Comparison of ENCODE assay signal across 10 mouse cellular contexts in genomic region chr6:114861591-114861990, GRCm38 (mm10).
DNase-seq lines count a peak whose midpoint lies in the region; ATAC-seq and TF ChIP-seq lines count a peak whose summit lies in the region.
"Had no signal": no experiment of that assay in that cellular context is flagged by ENCODE, and none has a peak within 500 bp of the region (broad histone marks: within the 10 kb centered on the region; RNA-seq: fewer than 3 reads in every experiment).

No protein-coding gene starts in this region.

- no peaks in the 10 kb centered on the region for H3K27me3 ChIP-seq in limb, embryonic 12.5 days
- no peaks in the 10 kb centered on the region for H3K27me3 ChIP-seq in limb, embryonic 10.5 days (ENCODE audit: low read depth, poor library complexity, severe bottlenecking)
- no peaks in the 10 kb centered on the region for H3K27me3 ChIP-seq in midbrain, postnatal 0 days (ENCODE audit: insufficient read depth, low read length)

- H3K4me3 ChIP-seq in limb, embryonic 12.5 days (replicated peaks) = no peak overlapping the region
- H3K4me3 ChIP-seq in limb, embryonic 10.5 days = no peak overlapping the region
- H3K4me3 ChIP-seq in midbrain, postnatal 0 days (ENCODE audit: low read depth, low read length) = no peak overlapping the region

- H3K9me3 ChIP-seq in limb, embryonic 12.5 days = no peaks in the 10 kb centered on the region
- H3K9me3 ChIP-seq in limb, embryonic 10.5 days (replicated peaks) = no peaks in the 10 kb centered on the region
- no peaks in the 10 kb centered on the region for H3K9me3 ChIP-seq in midbrain, postnatal 0 days (ENCODE audit: low read length)

- intact Hi-C loops in left cerebral cortex, postnatal 10 days (cut with DNase I) = no loop called here

- H3K36me3 ChIP-seq in limb, embryonic 12.5 days = peaks cover 65% of the 10 kb centered on the region
- peaks cover 65% of the 10 kb centered on the region for H3K36me3 ChIP-seq in limb, embryonic 10.5 days
- H3K36me3 ChIP-seq in midbrain, postnatal 0 days (ENCODE audit: insufficient read depth, low read length) = peaks cover 29% of the 10 kb centered on the region

- ATAC-seq in limb, embryonic 12.5 days (ENCODE audit: insufficient number of reproducible peaks, insufficient read depth, low FRiP score, low TSS enrichment, low read depth) = no peak
- no peak for ATAC-seq in midbrain, postnatal 0 days (ENCODE audit: low FRiP score)

- no peak overlapping the region for H3K4me2 ChIP-seq in limb, embryonic 12.5 days
- H3K4me2 ChIP-seq in midbrain, postnatal 0 days (ENCODE audit: low read depth, low read length, poor library complexity, severe bottlenecking) = no peak overlapping the region

- TF ChIP-seq CTCF in midbrain, postnatal 0 days (IDR thresholded peaks at IDR 0.05) = no peak

- peaks cover 35% of the 10 kb centered on the region for H3K4me1 ChIP-seq in limb, embryonic 12.5 days (replicated peaks)
- H3K4me1 ChIP-seq in limb, embryonic 10.5 days = peaks cover 13% of the 10 kb centered on the region; the same call in 1 of the 2 replicates
- H3K4me1 ChIP-seq in midbrain, postnatal 0 days (ENCODE audit: insufficient read depth, low read length) = no peaks in the 10 kb centered on the region; the same call in 1 of the 2 replicates

- DNase-seq in gastrocnemius, postnatal 25 days = peak; percentile 50
- no peak for DNase-seq in gastrocnemius, adult 8-10 months (ENCODE audit: low spot score in 2 of 2)
- no peak for DNase-seq in limb, embryonic 10.5 days (ENCODE audit: low spot score)
- peak; percentile 55 to 63 for DNase-seq in cerebellum, postnatal 14 days
- peak; percentile 41 for DNase-seq in midbrain, postnatal 0 days (ENCODE audit: low spot score)
- no peak for DNase-seq in right cerebral cortex, postnatal 10 days (ENCODE audit: low spot score in 2 of 2)
- DNase-seq in left cerebral cortex, postnatal 10 days (ENCODE audit: extremely low spot score in 1 of 2, low spot score in 2 of 2) = no peak
- DNase-seq: retina, postnatal 1 day had no signal

- H3K9ac ChIP-seq in limb, embryonic 12.5 days (replicated peaks) = no peak overlapping the region
- H3K9ac ChIP-seq in midbrain, postnatal 0 days (replicated peaks; ENCODE audit: low read length, poor library complexity, severe bottlenecking) = no peak overlapping the region

- WGBS in limb, embryonic 12.5 days = 80% methylated on average over 9 of the region's 9 CpGs
- WGBS in limb, embryonic 10.5 days = 84% methylated on average over 9 of the region's 9 CpGs
- WGBS in midbrain, postnatal 0 days = 53% methylated on average over 9 of the region's 9 CpGs

- H3K27ac ChIP-seq in limb, embryonic 12.5 days = peak overlapping the region; percentile 64; the same call in 1 of the 2 replicates
- no peak overlapping the region for H3K27ac ChIP-seq in limb, embryonic 10.5 days
- H3K27ac ChIP-seq in midbrain, postnatal 0 days (ENCODE audit: low read depth, low read length) = 0 out of 2 replicates have a peak overlapping the region, but pooled peaks have one; percentile 18
- H3K27ac ChIP-seq: macrophage had no signal

Comparison
In these comparisons a context has a peak if more than half of its experiments do, and no peak if none do; other contexts are left out.
1. DNase-seq: peak in gastrocnemius, postnatal 25 days (single experiment), cerebellum, postnatal 14 days (2 of 2) and midbrain, postnatal 0 days (single experiment); none in gastrocnemius, adult 8-10 months (0 of 2), limb, embryonic 10.5 days (single experiment), right cerebral cortex, postnatal 10 days (0 of 2) and left cerebral cortex, postnatal 10 days (0 of 2).